Mouse (Mus musculus): ENCODE measurements around the gene Gtf2ird2. TPM values are rescaled to one million over a fixed set of nuclear protein-coding genes. Genes with fewer than 3 reads are reported as not detected.
A peak's percentile ranks its signal among the peaks of the same experiment; 100 is the strongest.

The Gtf2ird2 gene
- total RNA-seq, 4 experiments from 2014 or later: 6.9 to 8.1 (median 7.2) TPM

GRCm38 (mm10) chr5:134182735-134183134 lies 1.1 kb upstream of the Gtf2ird2 start:
- DNase-seq (ENCODE audit: low spot score in 2 of 2): no peak

- no peak for DNase-seq (ENCODE audit: low spot score in 2 of 2)
Observed at GRCm38 (mm10) chr5:134183162-134183561, 657 bp upstream of the Gtf2ird2 start.

GRCm38 (mm10) chr5:134186059-134186458 lies 2.2 kb downstream of the Gtf2ird2 start:
- DNase-seq (ENCODE audit: low spot score in 2 of 2): no peak

- peak; percentile 47 to 49 for DNase-seq (ENCODE audit: low spot score in 2 of 2)
Observed at GRCm38 (mm10) chr5:134186961-134187731, 3.3 kb downstream of the Gtf2ird2 start.

GRCm38 (mm10) chr5:134188571-134188970 lies 4.8 kb downstream of the Gtf2ird2 start:
- DNase-seq (ENCODE audit: low spot score in 2 of 2): no peak

- no peak for DNase-seq (ENCODE audit: low spot score in 2 of 2)
Observed at GRCm38 (mm10) chr5:134193664-134194063, 9.8 kb downstream of the Gtf2ird2 start.

- DNase-seq (ENCODE audit: low spot score in 2 of 2): no peak
Observed at GRCm38 (mm10) chr5:134206721-134207120, 22.9 kb downstream of the Gtf2ird2 start.

- DNase-seq (ENCODE audit: low spot score in 2 of 2): no peak
Observed at GRCm38 (mm10) chr5:134209931-134210554, 26.2 kb downstream of the Gtf2ird2 start.

- no peak for DNase-seq (ENCODE audit: low spot score in 2 of 2)
Observed at GRCm38 (mm10) chr5:134214021-134214806, 30.4 kb downstream of the Gtf2ird2 start.

GRCm38 (mm10) chr5:134217900-134218299 lies 34.1 kb downstream of the Gtf2ird2 start:
- DNase-seq (ENCODE audit: low spot score in 2 of 2): no peak

- no peak for DNase-seq (ENCODE audit: low spot score in 2 of 2)
Observed at GRCm38 (mm10) chr5:134221278-134221677, 37.5 kb downstream of the Gtf2ird2 start.

GRCm38 (mm10) chr5:134221708-134222150 lies 37.9 kb downstream of the Gtf2ird2 start:
- DNase-seq (ENCODE audit: low spot score in 2 of 2): no peak

- no peak for DNase-seq (ENCODE audit: low spot score in 2 of 2)
Observed at GRCm38 (mm10) chr5:134225110-134225901, 41.5 kb downstream of the Gtf2ird2 start.

- DNase-seq (ENCODE audit: low spot score in 2 of 2): no peak
Observed at GRCm38 (mm10) chr5:134226946-134227345, 43.1 kb downstream of the Gtf2ird2 start.

GRCm38 (mm10) chr5:134227574-134228248 lies 43.9 kb downstream of the Gtf2ird2 start:
- DNase-seq (ENCODE audit: low spot score in 2 of 2): no peak

GRCm38 (mm10) chr5:134228249-134228638 lies 44.4 kb downstream of the Gtf2ird2 start:
- DNase-seq (ENCODE audit: low spot score in 2 of 2): no peak

- no peak for DNase-seq (ENCODE audit: low spot score in 2 of 2)
Observed at GRCm38 (mm10) chr5:134229391-134229790, 45.6 kb downstream of the Gtf2ird2 start, which contains the start of gene Ncf1. Ncf1 (minus strand) TSS chr5:134229625.

- no peak for DNase-seq (ENCODE audit: low spot score in 2 of 2)
Observed at GRCm38 (mm10) chr5:134231376-134231775, 47.6 kb downstream of the Gtf2ird2 start.

- no peak for DNase-seq (ENCODE audit: low spot score in 2 of 2)
Observed at GRCm38 (mm10) chr5:134232111-134232510, 48.3 kb downstream of the Gtf2ird2 start.

GRCm38 (mm10) chr5:134232568-134232967 lies 48.7 kb downstream of the Gtf2ird2 start:
- DNase-seq (ENCODE audit: low spot score in 2 of 2): no peak

Measured in gastrocnemius, adult 8-10 months (tissue).